Mouse (Mus musculus) heart, embryonic 12.5 days (tissue): ENCODE data around the gene Spint3. TPM values are rescaled to one million over a fixed set of nuclear protein-coding genes. Genes with fewer than 3 reads are reported as not detected.

Experiments
- ATAC-seq: fragments of 200-750 bp; cut with Nextera tagmentation; 2 replicates; pipeline ENCODE4 v1.8.0; 2017; ENCODE audit warnings: moderate TSS enrichment, moderate library complexity; ENCODE audit not compliant: insufficient number of reproducible peaks, low FRiP score
- H3K27ac ChIP-seq: fragments of 300-500 bp; sonication (generic); 2 replicates; pipeline ENCODE4 v1.5.1; 2016; ENCODE audit warnings: mild to moderate bottlenecking, moderate library complexity; ENCODE audit not compliant: poor library complexity, severe bottlenecking
- H3K27me3 ChIP-seq: fragments of 300-500 bp; sonication (generic); replicated peaks from 2 replicates; pipeline ENCODE4 v1.6.1; 2016; ENCODE audit warnings: mild to moderate bottlenecking, moderate library complexity
- H3K36me3 ChIP-seq: fragments of 300-500 bp; sonication (generic); 2 replicates; pipeline ENCODE4 v1.6.1; 2016; ENCODE audit warnings: mild to moderate bottlenecking, moderate library complexity
- H3K4me1 ChIP-seq: fragments of 300-500 bp; sonication (generic); replicated peaks from 2 replicates; pipeline ENCODE4 v1.6.1; 2016; ENCODE audit warnings: mild to moderate bottlenecking
- H3K4me2 ChIP-seq: fragments of 300-500 bp; sonication (generic); 2 replicates; pipeline ENCODE4 v1.6.1; 2016; ENCODE audit warnings: mild to moderate bottlenecking, moderate library complexity
- H3K4me3 ChIP-seq: fragments of 300-500 bp; sonication (generic); 2 replicates; pipeline ENCODE4 v1.5.1; 2016; ENCODE audit warnings: mild to moderate bottlenecking
- H3K9ac ChIP-seq: fragments of 300-500 bp; sonication (generic); 2 replicates; pipeline ENCODE4 v1.6.1; 2016; ENCODE audit warnings: mild to moderate bottlenecking, moderate library complexity
- H3K9me3 ChIP-seq: fragments of 300-500 bp; sonication (generic); replicated peaks from 2 replicates; pipeline ENCODE4 v1.6.1; 2016; ENCODE audit warnings: mild to moderate bottlenecking, moderate library complexity
- WGBS: fragments of 180-500 bp; shearing (Covaris S2); methylation state at CpG from one replicate; pipeline ENCODE4 v1.1.7; 2016; 5-methylcytosine and 5-hydroxymethylcytosine counted together
- polyA plus RNA-seq: library from polyadenylated mRNA; unstranded; fragments of >200 nt; fragmentation: Nextera tagmentation; extraction: Ambion mirVana; gene quantifications from 2 replicates; pipeline ENCODE4 v1.2.1, GENCODE M21; 2016

Gene Spint3
- polyA plus RNA-seq, 1 experiment from 2014 or later: not detected

GRCm38 (mm10) chr2:164550895-164551269 lies 22.4 kb downstream of the Spint3 start:
- WGBS: 68% methylated on average over 2 of the region's 2 CpGs
- Histone ChIP-seq H3K27ac (no peak overlapping the region), H3K27me3 (peaks cover 10% of the 10 kb centered on the region; the same call in 1 of the 2 replicates), H3K4me1 (no peaks in the 10 kb centered on the region), H3K9me3 (no peaks in the 10 kb centered on the region), H3K4me3 (no peak overlapping the region), H3K9ac (no peak overlapping the region), H3K36me3 (no peaks in the 10 kb centered on the region), H3K4me2 (no peak overlapping the region)
- no peak for ATAC-seq

DNA sequence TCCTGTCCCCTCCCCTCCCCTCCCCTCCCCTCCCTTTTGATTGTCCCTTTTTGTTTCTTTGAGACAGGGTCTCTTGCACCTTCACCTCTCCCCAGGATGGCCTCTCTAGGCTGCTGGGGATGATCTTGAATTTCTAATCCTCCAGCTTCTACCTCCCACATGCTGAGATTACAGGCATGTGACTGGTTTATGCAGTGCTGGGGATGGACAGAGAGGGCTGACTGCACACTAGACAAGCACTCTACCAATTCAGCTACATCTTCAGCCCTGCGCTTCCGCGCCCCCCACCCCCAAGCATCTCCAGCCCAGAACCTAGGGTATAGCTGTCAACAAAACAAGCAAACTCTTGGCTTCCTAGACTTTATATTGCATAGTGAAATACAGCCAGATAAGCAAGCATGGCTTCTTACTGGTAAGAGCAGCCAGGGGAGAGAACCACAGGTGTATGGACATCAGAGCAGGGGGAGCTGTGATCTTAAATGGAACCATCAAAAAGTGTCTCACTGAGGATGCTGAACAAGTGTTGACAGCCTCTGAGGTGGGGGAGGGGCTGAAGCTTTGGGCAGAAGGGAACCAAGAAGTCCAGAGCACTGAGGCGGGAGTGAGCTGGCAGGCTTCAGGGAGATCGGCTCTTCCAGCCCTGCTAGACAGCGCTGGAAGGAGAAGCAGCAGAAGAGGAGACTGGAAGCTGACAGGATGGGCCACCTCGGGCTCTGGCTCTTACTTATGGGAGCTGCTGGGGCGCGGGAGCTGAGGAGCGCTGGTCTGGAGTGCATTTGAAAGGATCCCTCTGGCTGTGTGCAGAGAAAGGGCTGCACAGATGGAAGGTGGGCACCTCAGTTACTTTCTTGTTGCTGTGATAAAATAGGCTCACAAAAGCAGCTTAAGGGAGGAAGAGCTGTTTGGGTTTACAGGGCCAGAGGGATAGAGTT lies 23.0 kb downstream of the Spint3 start:
- Histone ChIP-seq H3K27ac (no peak overlapping the region), H3K9ac (no peak overlapping the region), H3K4me3 (no peak overlapping the region), H3K4me1 (no peaks in the 10 kb centered on the region), H3K36me3 (no peaks in the 10 kb centered on the region), H3K4me2 (no peak overlapping the region), H3K9me3 (no peaks in the 10 kb centered on the region), H3K27me3 (peaks cover 10% of the 10 kb centered on the region; the same call in 1 of the 2 replicates)
- 22% methylated on average over 10 of the region's 10 CpGs for WGBS
- no peak for ATAC-seq

DNA sequence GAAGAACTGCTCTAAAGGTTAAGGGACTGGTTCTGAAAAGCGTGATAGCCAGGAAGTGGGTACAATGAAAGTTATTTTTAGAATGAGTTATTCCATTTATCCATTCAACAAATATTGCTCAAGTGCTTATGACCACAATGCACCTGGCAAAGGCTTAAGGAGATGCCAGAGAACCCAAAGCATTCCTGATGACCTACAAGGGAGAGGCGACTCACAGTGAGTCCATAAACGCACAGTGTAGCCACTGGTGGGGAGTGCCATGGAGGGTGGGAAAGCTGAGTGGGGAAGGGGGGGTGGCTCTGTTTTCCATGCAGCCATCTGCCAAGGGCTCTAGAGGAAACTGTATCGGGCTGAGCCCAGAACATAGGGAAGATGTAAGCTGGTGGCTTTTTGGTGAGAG lies 23.9 kb downstream of the Spint3 start:
- no peak overlapping the region for H3K4me3 ChIP-seq
- no peak overlapping the region for H3K9ac ChIP-seq
- H3K4me1 ChIP-seq: no peaks in the 10 kb centered on the region
- no peak overlapping the region for H3K27ac ChIP-seq
- ATAC-seq: no peak
- H3K9me3 ChIP-seq: no peaks in the 10 kb centered on the region
- H3K27me3 ChIP-seq: peaks cover 15% of the 10 kb centered on the region; the same call in 1 of the 2 replicates
- 37% methylated on average over 4 of the region's 4 CpGs for WGBS
- no peak overlapping the region for H3K4me2 ChIP-seq
- no peaks in the 10 kb centered on the region for H3K36me3 ChIP-seq

GRCm38 (mm10) chr2:164544454-164545097 lies 28.7 kb downstream of the Spint3 start:
- Histone ChIP-seq H3K9ac (no peak overlapping the region), H3K4me1 (no peaks in the 10 kb centered on the region), H3K9me3 (0 out of 2 replicates have a peak, but pooled peaks cover 4% of the 10 kb centered on the region), H3K4me3 (no peak overlapping the region), H3K27me3 (0 out of 2 replicates have a peak, but pooled peaks cover 12% of the 10 kb centered on the region), H3K4me2 (no peak overlapping the region), H3K27ac (no peak overlapping the region), H3K36me3 (no peaks in the 10 kb centered on the region)
- ATAC-seq: no peak
- WGBS: 40% methylated on average over 5 of the region's 5 CpGs

GRCm38 (mm10) chr2:164543745-164544144 lies 29.5 kb downstream of the Spint3 start:
- no peak overlapping the region for H3K4me2 ChIP-seq
- H3K4me1 ChIP-seq: no peaks in the 10 kb centered on the region
- no peak for ATAC-seq
- H3K36me3 ChIP-seq: no peaks in the 10 kb centered on the region
- H3K27ac ChIP-seq: no peak overlapping the region
- H3K27me3 ChIP-seq: peaks cover 12% of the 10 kb centered on the region; the same call in 1 of the 2 replicates
- H3K9ac ChIP-seq: no peak overlapping the region
- 0 out of 2 replicates have a peak, but pooled peaks cover 4% of the 10 kb centered on the region for H3K9me3 ChIP-seq
- no peak overlapping the region for H3K4me3 ChIP-seq
- 62% methylated on average over 2 of the region's 2 CpGs for WGBS

GRCm38 (mm10) chr2:164542598-164542997 lies 30.7 kb downstream of the Spint3 start:
- Histone ChIP-seq H3K36me3 (no peaks in the 10 kb centered on the region), H3K4me1 (no peaks in the 10 kb centered on the region), H3K9ac (no peak overlapping the region), H3K27ac (no peak overlapping the region), H3K4me3 (no peak overlapping the region), H3K9me3 (0 out of 2 replicates have a peak, but pooled peaks cover 4% of the 10 kb centered on the region), H3K4me2 (no peak overlapping the region), H3K27me3 (peaks cover 12% of the 10 kb centered on the region; the same call in 1 of the 2 replicates)
- 80% methylated on average over 7 of the region's 7 CpGs for WGBS
- no peak for ATAC-seq

GRCm38 (mm10) chr2:164542132-164542531 lies 31.1 kb downstream of the Spint3 start:
- H3K4me1 ChIP-seq: no peaks in the 10 kb centered on the region
- ATAC-seq: no peak
- no peak overlapping the region for H3K4me2 ChIP-seq
- H3K4me3 ChIP-seq: no peak overlapping the region
- no peak overlapping the region for H3K27ac ChIP-seq
- 0 out of 2 replicates have a peak, but pooled peaks cover 4% of the 10 kb centered on the region for H3K9me3 ChIP-seq
- H3K36me3 ChIP-seq: no peaks in the 10 kb centered on the region
- 66% methylated on average over 5 of the region's 5 CpGs for WGBS
- no peak overlapping the region for H3K9ac ChIP-seq
- peaks cover 9% of the 10 kb centered on the region; the same call in 1 of the 2 replicates for H3K27me3 ChIP-seq

DNA sequence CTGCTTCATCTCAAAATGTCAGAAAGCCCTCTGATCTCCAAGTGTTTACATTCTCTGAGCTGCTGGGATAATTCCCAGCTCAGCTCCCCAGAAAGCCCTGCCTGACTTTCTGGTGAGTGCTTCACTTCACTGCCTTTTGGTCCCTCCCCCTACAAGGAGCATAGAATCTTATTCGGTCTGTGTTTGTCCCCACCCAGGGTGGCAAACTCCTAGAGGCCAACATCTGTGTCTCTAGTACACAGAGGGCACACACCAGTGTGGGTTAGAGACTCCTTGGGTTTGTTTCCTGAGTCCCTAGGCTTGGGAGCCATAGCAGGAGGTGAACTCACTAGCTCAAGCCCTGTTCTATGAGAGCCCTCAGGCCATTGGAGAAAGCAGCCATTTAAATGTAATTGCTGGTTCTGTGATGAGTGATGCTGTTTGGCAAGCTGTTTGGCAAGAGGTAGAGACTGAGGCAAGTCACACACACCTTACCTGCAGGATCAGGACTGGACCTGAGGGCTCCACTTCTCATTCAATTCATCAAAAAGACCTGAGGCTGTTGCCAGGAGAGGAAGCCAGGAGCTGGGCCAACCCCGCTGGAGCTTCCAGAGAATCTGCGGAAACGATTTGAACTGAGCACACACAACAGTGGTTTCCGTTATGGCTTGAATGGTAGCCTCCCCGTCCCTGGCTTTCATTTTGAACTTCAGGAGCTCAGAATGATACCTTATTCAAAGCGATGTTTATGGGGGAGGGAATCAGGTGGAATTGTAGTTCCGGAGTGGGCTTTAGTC lies 32.4 kb downstream of the Spint3 start:
- no peak overlapping the region for H3K9ac ChIP-seq
- H3K4me2 ChIP-seq: no peak overlapping the region; the same call in 1 of the 2 replicates
- H3K9me3 ChIP-seq: 0 out of 2 replicates have a peak, but pooled peaks cover 4% of the 10 kb centered on the region
- no peak overlapping the region for H3K4me3 ChIP-seq
- H3K27me3 ChIP-seq: peaks cover 8% of the 10 kb centered on the region; the same call in 1 of the 2 replicates
- H3K36me3 ChIP-seq: no peaks in the 10 kb centered on the region
- no peak overlapping the region for H3K27ac ChIP-seq
- 38% methylated on average over 8 of the region's 8 CpGs for WGBS
- no peak for ATAC-seq
- H3K4me1 ChIP-seq: no peaks in the 10 kb centered on the region

GRCm38 (mm10) chr2:164537003-164537402 lies 36.3 kb downstream of the Spint3 start:
- no peak overlapping the region for H3K4me3 ChIP-seq
- H3K9ac ChIP-seq: no peak overlapping the region
- no peaks in the 10 kb centered on the region; the same call in 1 of the 2 replicates for H3K27me3 ChIP-seq
- no peaks in the 10 kb centered on the region for H3K36me3 ChIP-seq
- no peak overlapping the region for H3K27ac ChIP-seq
- no peaks in the 10 kb centered on the region for H3K4me1 ChIP-seq
- WGBS: 63% methylated on average over 4 of the region's 4 CpGs
- no peak for ATAC-seq
- H3K4me2 ChIP-seq: no peak overlapping the region
- H3K9me3 ChIP-seq: no peaks in the 10 kb centered on the region

DNA sequence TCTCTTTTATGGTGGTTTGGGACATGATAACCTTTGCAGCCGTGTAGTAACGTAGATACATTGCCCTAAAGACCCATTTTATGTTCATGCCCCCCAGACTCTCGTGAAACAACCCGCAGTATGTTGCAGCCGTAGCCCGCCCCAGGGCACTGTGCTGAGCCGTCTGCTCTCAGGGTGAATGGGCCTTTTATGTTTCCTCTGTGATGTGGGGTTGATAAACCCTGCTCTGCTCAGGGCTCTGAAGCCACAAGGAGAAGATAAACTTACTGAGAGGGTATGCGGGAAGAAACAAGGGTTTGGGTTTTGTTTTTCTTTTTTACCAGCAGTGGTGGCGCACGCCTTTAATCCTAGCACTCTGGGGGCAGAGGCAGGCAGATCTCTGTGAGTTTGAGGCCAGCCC lies 38.9 kb downstream of the Spint3 start:
- no peak for ATAC-seq
- H3K27ac ChIP-seq: no peak overlapping the region
- no peak overlapping the region for H3K4me2 ChIP-seq
- H3K4me3 ChIP-seq: no peak overlapping the region
- WGBS: 68% methylated on average over 10 of the region's 10 CpGs
- no peak overlapping the region for H3K9ac ChIP-seq
- no peaks in the 10 kb centered on the region for H3K4me1 ChIP-seq
- H3K36me3 ChIP-seq: no peaks in the 10 kb centered on the region
- no peaks in the 10 kb centered on the region for H3K9me3 ChIP-seq
- peaks cover 5% of the 10 kb centered on the region; the same call in 1 of the 2 replicates for H3K27me3 ChIP-seq
